Mouse (Mus musculus): ENCODE results near the gene S100a2.

DNA sequence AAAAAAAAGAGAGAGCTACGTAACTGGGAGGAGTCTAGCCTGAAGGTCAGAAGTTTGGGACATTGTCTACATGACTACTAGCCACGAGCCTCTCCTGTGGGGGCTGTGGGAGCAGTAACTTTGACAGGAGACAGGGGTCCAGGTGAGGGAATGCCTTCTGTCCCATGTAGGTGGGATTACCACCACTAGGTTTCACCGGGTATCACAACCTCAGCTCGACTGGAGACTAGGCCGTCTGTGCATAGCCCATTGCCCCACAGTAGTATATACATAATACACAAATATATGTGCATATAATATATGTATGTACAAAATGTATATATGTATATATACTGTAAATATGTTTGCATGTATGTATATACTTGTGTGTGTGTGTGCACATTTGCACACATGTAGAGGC is 8.9 kb upstream of the S100a2 start:
- no peak for TF ChIP-seq CTCF (conservative IDR thresholded peaks at IDR 0.05; ENCODE audit: low read length)
- no peak for TF ChIP-seq NANOG (IDR thresholded peaks at IDR 0.05; ENCODE audit: borderline replicate concordance, low read length)

Measured in E14TG2a.4 (cell line).